Mouse (Mus musculus): ENCODE measurements around the gene Gsdma. TPM values are rescaled to one million over a fixed set of nuclear protein-coding genes. Genes with fewer than 3 reads are reported as not detected.
"Not testable (repeated sequence)": the region's sequence is repeated elsewhere in the genome, so short reads cannot be mapped to it uniquely, and the experiment has no call there.

The Gsdma gene
- total and polyA plus RNA-seq, 3 experiments = 0.10 TPM; not detected in 2

DNA sequence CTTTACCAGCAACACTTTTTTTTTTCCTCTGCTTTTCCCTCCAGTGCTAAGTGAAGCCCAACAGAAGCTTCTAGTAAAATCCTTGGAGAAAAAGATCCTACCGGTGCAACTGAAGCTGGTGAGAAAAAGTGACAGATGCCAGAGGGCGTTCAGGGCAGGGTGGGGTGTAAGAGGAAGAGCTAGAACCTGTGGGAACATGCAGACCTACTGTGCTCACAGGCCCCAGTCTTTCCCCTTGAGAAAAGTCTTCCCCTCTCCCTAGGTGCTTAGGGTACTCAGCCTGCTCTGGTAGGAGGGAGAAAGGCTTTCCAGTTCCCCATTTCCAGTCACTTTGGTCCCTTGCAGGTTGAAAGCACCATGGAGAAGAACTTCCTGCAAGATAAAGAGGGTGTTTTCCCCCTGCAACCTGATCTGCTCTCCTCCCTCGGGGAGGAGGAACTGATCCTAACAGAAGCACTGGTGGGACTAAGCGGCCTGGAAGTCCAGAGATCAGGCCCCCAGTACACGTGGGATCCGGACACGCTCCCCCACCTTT, 11.7 kb downstream of the Gsdma start:
- no peak overlapping the region for H3K4me2 ChIP-seq (ENCODE audit: insufficient read depth, low read depth, poor library complexity, severe bottlenecking)
- peaks cover 39% of the 10 kb centered on the region for H3K27me3 ChIP-seq (replicated peaks)
- H3K4me3 ChIP-seq (replicated peaks in 1 of 3; ENCODE audit: low read depth in 2 of 3, low read length in 2 of 3, poor library complexity in 1 of 3) = no peak overlapping the region
- H3K79me2 ChIP-seq (replicated peaks; ENCODE audit: control insufficient read depth, extremely low read depth, insufficient read depth, poor library complexity, severe bottlenecking) = no peaks in the 10 kb centered on the region
- H3K9me3 ChIP-seq (replicated peaks; ENCODE audit: low read length) = no peaks in the 10 kb centered on the region
- no peak overlapping the region for H3K9ac ChIP-seq (ENCODE audit: insufficient read depth, low read depth)
- TF ChIP-seq E2F4 (IDR thresholded peaks at IDR 0.05; ENCODE audit: insufficient replicate concordance, low read depth, low read length) (no peak), ZKSCAN1 (IDR thresholded peaks at IDR 0.05; ENCODE audit: borderline replicate concordance, low read depth, low read length) (peak; percentile 32), UBTF (IDR thresholded peaks at IDR 0.05; ENCODE audit: low read depth, low read length) (no peak)
- no peaks in the 10 kb centered on the region for H3K36me3 ChIP-seq (replicated peaks in 1 of 2; ENCODE audit: control insufficient read depth in 1 of 2, insufficient read depth in 1 of 2, low read length in 1 of 2)
- H3K27ac ChIP-seq (ENCODE audit: insufficient read depth, low read depth) = no peak overlapping the region
- no peak for DNase-seq (ENCODE audit: extremely low read depth)
- dilution Hi-C loops (cut with MboI; ENCODE audit: extremely low pct_ligation_motif_present, extremely low pct_unique_long_range_greater_than_20kb, low sequenced_read_pairs) = no loop called here
- in situ Hi-C loops (cut with MboI; ENCODE audit: low pct_ligation_motif_present, low pct_unique_long_range_greater_than_20kb, low sequenced_read_pairs) = loop anchor here (10.0 kb wide), 1 partner anchor 71 kb away; no protein-coding TSS in a partner anchor
- peaks cover 14 to 33% of the 10 kb centered on the region in 2 experiments for H3K4me1 ChIP-seq (ENCODE audit: control insufficient read depth in 1 of 2, insufficient read depth in 2 of 2)

GRCm38 (mm10) chr11:98680023-98680422, 15.9 kb downstream of the Gsdma start:
- H3K27ac ChIP-seq (ENCODE audit: insufficient read depth, low read depth) = no peak overlapping the region
- TF ChIP-seq E2F4 (IDR thresholded peaks at IDR 0.05; ENCODE audit: insufficient replicate concordance, low read depth, low read length) (no peak), POLR2AphosphoS2 (IDR thresholded peaks at IDR 0.05; ENCODE audit: low read depth, low read length) (no peak), MAZ (IDR thresholded peaks at IDR 0.05; ENCODE audit: low read depth, low read length) (no peak), CTCF (conservative IDR thresholded peaks at IDR 0.05 in 1 of 2, IDR thresholded peaks at IDR 0.05 in 1 of 2; ENCODE audit: low read depth in 2 of 2, low read length in 2 of 2) (peak; percentile 9 to 63; a peak in 2 of 4 replicates)
- peaks cover 30% of the 10 kb centered on the region for H3K27me3 ChIP-seq (replicated peaks)
- peaks cover 25% of the 10 kb centered on the region for H3K79me2 ChIP-seq (replicated peaks; ENCODE audit: control insufficient read depth, extremely low read depth, insufficient read depth, poor library complexity, severe bottlenecking)
- peaks cover 2 to 9% of the 10 kb centered on the region in 2 experiments for H3K36me3 ChIP-seq (replicated peaks in 1 of 2; ENCODE audit: control insufficient read depth in 1 of 2, insufficient read depth in 1 of 2, low read length in 1 of 2)
- H3K4me2 ChIP-seq (ENCODE audit: insufficient read depth, low read depth, poor library complexity, severe bottlenecking) = no peak overlapping the region
- no peak overlapping the region for H3K4me3 ChIP-seq (replicated peaks in 1 of 3; ENCODE audit: low read depth in 2 of 3, low read length in 2 of 3, poor library complexity in 1 of 3)
- dilution Hi-C loops (cut with MboI; ENCODE audit: extremely low pct_ligation_motif_present, extremely low pct_unique_long_range_greater_than_20kb, low sequenced_read_pairs) (no loop called here), in situ Hi-C loops (cut with MboI; ENCODE audit: low pct_ligation_motif_present, low pct_unique_long_range_greater_than_20kb, low sequenced_read_pairs) (no loop called here)
- DNase-seq (ENCODE audit: extremely low read depth) = no peak
- H3K9me3 ChIP-seq (replicated peaks; ENCODE audit: low read length) = no peaks in the 10 kb centered on the region
- H3K9ac ChIP-seq (ENCODE audit: insufficient read depth, low read depth) = no peak overlapping the region
- H3K4me1 ChIP-seq (ENCODE audit: control insufficient read depth in 1 of 2, insufficient read depth in 2 of 2) = peaks cover 18 to 41% of the 10 kb centered on the region in 2 experiments

- peaks cover 29% of the 10 kb centered on the region for H3K79me2 ChIP-seq (replicated peaks; ENCODE audit: control insufficient read depth, extremely low read depth, insufficient read depth, poor library complexity, severe bottlenecking)
- TF ChIP-seq ZNF384 (IDR thresholded peaks at IDR 0.05; ENCODE audit: low read depth, low read length) = peak; percentile 89
- H3K4me3 ChIP-seq (replicated peaks in 1 of 3; ENCODE audit: low read depth in 2 of 3, low read length in 2 of 3, poor library complexity in 1 of 3); dilution Hi-C loops (cut with MboI; ENCODE audit: extremely low pct_ligation_motif_present, extremely low pct_unique_long_range_greater_than_20kb, low sequenced_read_pairs); in situ Hi-C loops (cut with MboI; ENCODE audit: low pct_ligation_motif_present, low pct_unique_long_range_greater_than_20kb, low sequenced_read_pairs); H3K27ac ChIP-seq (ENCODE audit: insufficient read depth, low read depth); H3K9me3 ChIP-seq (replicated peaks; ENCODE audit: low read length); H3K9ac ChIP-seq (ENCODE audit: insufficient read depth, low read depth): not testable (repeated sequence)
- H3K4me1 ChIP-seq (ENCODE audit: control insufficient read depth in 1 of 2, insufficient read depth in 2 of 2) = peaks cover 18 to 39% of the 10 kb centered on the region in 2 experiments
- DNase-seq (ENCODE audit: extremely low read depth) = peak; percentile 38
- peaks cover 30% of the 10 kb centered on the region for H3K27me3 ChIP-seq (replicated peaks)
- H3K4me2 ChIP-seq (ENCODE audit: insufficient read depth, low read depth, poor library complexity, severe bottlenecking) = 0 out of 2 replicates have a peak overlapping the region, but pooled peaks have one; percentile 19
- H3K36me3 ChIP-seq (replicated peaks in 1 of 2; ENCODE audit: control insufficient read depth in 1 of 2, insufficient read depth in 1 of 2, low read length in 1 of 2) = peaks cover 7 to 15% of the 10 kb centered on the region in 2 experiments
Observed at GRCm38 (mm10) chr11:98680595-98680994, 16.4 kb downstream of the Gsdma start.

Data from CH12.LX (cell line).